Mouse (Mus musculus) frontal cortex, postnatal 25 days (tissue): ENCODE measurements at regions not wholly inside any gene's neighbourhood (a gene's known extent, or its start where the extent isn't known, plus 50 kb on each side); places are given as distances from the start of the nearest gene placed in this dataset.

Source experiments
- DNase-seq, 2 experiments: peaks; one replicate each; pipeline ENCODE4 v3.0.0; 2022; ENCODE audit warnings: low spot score in 2 of 2

DNA sequence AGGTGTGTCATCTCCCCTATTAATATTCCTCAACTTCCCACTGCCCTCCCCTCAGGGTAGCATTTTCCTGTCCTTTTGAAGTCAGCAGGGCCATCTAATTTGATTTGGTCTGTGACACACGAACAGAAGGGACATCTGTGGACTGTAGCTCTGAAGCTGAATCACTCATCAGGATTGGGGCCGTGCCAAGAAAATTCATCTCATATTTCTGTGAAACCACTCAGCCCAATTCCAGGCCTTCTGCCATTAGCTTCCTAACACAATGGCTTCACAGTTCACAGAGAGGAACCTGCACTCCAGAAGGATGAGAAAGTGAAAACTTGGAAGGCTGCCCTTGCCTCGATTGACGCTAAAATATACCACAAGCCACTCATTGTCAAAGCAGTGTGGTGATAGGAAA lies 86.1 kb downstream of the Abhd5 start:
- DNase-seq, result peak in 1 of 2 experiments; percentile 21

- no peak for DNase-seq
These were observed 95.1 kb downstream of the Abhd5 start for GRCm38 (mm10) chr9:122446387-122447105.

DNA sequence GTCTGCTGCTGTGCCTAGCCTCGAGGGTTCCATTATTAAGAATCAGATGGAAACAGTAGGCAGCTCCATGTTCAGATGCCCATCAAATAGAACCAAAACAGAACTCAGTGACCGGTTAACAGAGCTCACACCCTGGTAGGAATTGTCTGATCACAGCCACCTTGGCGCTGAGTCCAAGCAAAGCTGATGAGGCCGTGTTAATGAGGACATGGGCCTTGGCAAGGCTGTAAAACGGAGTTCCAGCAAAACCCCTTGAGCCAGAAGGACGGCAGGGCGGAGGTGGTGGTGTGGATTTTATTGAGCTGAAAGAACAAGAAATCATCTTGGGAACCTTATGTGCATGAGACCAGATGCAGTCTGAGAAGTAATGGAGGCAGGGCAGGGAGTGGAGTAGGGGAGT lies 96.2 kb downstream of the Abhd5 start:
- DNase-seq, result no peak

- no peak for DNase-seq
These were observed 96.9 kb downstream of the Abhd5 start for GRCm38 (mm10) chr9:122448342-122448741.

DNA sequence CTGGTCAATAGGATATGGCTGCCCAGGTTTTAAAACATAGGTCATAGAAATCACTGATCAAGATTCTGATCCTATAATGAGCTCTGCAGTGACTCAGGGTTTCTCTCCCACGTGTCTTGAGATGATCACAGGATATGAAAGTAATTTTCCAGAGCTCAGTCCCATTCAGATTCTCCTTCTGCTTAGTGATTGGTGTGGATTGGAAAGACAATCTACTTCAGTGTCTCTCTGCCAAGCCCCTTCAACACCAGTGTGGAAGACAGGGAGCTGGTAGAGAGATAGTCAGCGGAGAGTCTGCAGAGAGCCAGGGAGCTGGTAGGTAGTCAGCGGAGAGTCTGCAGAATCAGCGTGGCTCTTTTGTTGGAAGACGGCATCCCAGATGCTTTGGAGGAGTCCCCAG lies 99.1 kb downstream of the Abhd5 start:
- no peak for DNase-seq

DNA sequence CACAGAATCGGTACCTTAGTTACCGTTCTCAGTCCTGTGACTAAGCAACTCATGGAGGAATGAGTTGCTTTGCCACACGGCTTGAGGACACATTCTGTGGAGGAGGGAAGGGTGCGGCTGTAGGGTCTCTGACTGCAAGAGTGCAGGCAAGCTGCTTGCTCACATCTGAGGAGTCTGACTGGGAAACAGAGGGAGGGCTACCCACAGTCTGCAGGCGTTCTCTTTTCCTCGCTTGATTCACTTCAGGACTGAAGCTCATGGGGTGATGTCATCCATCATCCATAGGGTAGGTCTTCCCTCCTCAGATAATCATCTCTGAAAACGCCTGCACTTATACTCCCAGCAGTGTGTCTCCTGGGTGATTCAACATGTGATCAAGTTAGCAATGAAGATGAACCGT lies 103.9 kb downstream of the Abhd5 start:
- peak in 1 of 2 experiments; percentile 30 for DNase-seq

DNA sequence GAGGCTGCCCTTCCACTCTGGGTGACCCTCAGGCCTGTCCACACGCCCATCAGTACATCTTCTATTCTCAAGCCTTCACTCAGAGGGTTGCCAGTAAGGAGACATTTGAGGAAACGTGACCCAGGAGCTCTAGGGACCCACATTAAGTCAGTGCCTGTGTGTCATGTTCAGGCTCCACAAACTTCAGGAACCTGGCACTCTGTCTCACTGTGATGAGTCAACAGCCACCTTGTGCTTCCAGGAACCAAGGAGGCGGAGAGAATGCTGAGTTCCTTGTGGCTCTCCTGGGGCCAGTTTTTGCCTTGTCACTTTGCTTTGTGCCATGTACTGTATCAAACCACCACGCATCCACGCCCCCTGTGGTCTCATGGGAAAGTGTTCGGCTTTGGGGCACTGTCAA lies 104.4 kb downstream of the Abhd5 start:
- no peak for DNase-seq

DNA sequence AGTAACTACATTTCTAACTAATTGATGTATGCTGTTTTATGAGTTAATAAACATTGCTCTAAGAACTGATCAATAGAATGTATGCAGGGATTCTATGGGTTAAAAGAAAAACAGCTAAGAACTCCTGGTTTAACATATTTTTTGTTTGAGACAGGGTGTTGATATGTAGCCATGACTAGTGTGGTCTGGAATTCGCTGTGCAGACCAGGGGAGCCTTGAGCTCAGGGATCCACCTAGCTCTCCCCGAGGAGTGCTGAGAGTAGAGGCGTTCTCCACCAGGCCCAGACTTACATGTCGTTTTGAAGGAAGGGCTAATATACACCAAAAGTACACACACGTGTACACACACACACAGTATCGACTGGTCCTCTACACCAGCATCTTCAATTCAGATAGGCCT lies 108.1 kb downstream of the Abhd5 start:
- DNase-seq, result no peak

DNA sequence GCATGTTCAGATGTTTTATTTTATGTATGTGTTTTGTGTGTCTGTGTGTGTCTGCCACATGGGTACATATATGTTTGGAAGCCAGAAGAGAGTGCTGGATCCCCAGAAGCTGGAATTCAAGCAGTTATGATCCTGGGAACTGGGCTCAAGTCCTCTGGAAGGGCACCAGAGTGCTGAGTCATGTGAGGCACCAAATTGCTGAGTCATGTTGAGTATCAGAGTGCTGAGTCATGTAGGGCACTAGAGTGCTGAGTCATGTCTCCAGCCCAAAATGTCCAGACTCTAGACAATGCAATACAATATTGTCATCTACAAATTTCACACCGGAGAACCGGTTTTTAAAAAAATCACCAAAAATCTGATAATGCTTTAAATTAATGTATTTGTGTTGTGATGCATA lies 120.1 kb downstream of the Abhd5 start:
- DNase-seq, result no peak

GRCm38 (mm10) chr9:122476356-122476755 lies 124.9 kb downstream of the Abhd5 start:
- peak; percentile 21 to 42 for DNase-seq

GRCm38 (mm10) chr9:122487001-122487400 lies 135.6 kb downstream of the Abhd5 start:
- DNase-seq, result no peak

GRCm38 (mm10) chr9:122494691-122495090 lies 143.3 kb downstream of the Abhd5 start:
- DNase-seq, result no peak

GRCm38 (mm10) chr9:122496482-122496985 lies 145.1 kb downstream of the Abhd5 start:
- DNase-seq, result no peak

DNA sequence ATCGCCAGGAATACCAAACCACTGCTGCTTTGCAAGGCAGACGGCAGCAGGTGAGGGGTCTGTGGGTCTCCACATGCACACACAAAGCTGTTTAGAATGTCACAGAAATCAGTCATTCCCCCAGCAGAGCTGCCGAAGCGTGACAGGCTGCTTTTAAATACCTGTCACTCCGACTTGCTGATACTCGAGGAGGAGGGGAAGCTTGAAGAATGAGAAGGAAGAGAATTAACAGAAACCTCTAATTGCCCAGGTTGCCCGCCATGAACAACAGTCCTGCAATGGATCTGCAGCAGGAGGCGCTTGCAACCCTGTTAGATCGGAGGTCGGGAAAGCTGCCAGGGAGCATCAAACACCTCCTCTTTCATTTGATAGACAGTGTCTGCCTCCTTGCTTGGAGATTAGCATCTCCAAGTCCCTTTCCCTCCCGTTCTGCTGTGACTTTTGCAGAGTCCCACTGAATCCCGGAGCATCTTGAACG lies 150.5 kb downstream of the Abhd5 start:
- no peak for DNase-seq

- DNase-seq, result no peak
These were observed 170.2 kb downstream of the Abhd5 start for GRCm38 (mm10) chr9:122521569-122521968.

GRCm38 (mm10) chr9:122525621-122526055 lies 174.2 kb downstream of the Abhd5 start:
- no peak for DNase-seq

- DNase-seq, result no peak
These were observed 176.9 kb downstream of the Abhd5 start for GRCm38 (mm10) chr9:122528267-122528666.

DNA sequence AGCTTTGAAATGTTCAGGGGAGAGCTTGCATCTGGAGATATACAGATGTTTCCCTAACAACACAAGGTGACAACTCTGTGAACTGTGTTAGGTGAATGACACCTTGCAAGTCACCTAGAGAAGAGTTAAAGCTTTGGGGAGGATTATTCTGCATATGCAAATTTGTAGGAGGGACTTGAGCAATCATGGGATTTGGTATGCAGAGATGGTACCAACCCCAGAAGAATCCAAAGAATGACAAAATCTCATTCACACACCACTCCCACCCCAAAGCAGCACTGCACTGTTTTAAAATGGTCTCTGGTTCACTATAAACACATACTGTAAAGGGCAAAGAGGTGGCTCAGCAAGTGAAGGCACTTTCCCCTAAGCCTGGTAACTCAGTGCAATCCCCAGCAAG lies 178.3 kb downstream of the Abhd5 start:
- DNase-seq, result no peak

DNA sequence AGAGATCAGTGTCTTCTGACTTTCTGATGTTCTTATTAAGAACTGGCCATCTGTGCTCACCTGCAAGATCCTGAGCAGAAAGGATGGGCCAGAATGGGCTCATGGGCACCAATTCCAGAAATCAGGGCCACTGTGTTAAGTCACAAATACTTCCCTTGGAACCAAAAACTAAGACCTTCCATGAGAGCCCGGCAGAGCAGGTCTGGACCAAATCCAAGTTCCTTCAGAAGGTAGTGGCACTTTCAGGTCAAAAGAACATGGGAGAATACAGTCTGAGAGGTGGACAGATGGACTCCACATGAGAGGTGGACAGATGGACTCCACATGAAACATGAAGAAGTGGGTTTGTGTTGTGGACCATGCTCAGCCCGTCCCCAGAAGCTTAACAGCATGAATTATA lies 180.4 kb downstream of the Abhd5 start:
- no peak for DNase-seq

DNA sequence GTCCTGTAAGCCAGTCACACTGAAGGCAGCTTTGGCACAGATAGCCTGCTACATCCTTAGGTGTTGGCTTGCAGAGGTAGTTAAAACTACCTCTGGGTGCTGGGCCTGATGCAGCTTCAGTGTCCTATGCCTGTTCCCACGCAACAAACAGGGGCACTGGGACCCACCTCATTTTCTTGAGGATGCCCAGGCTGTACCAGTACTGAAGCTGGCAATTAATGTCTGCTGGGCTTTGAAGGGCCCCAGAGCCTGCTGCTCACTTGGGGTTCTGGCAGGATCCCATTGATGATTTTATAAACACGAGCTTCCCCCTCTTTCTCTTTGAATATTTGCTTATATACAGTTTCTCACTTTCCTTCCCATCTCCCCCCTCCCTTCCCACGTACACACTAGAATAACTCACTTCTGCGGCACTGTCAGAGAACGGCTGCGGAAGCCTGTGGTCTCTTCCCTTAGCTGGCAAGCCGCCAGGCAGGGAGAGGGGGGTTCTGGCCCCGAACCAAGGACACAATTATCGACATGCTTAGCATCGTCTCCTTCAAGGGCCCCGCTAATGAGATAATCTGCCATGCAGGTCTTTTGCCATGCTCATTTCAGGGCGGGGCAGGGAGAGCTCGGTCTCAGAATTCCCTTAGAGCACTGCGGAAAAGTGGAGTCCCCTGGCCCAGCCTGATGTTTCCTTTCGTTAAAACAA lies 182.9 kb downstream of the Abhd5 start:
- DNase-seq, result peak; percentile 35 to 39

DNA sequence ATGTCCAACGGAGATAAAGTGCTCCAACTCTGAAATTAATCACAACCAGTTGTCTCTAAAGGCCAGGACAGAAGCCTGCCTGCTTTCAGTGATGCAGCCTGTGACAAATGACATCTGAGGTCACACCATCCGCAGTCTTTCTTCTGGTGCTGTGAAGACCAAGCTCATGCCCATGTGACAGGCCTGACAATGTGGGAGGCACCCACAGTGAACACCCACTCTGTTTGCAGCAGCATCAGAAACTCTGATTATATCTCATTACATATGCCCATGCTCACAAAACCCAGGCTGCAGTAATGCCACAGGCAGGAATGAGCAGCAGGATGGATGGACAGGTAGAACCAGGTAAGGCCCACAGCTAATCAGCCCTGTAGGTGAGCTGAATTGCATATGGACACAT lies 183.6 kb downstream of the Abhd5 start:
- DNase-seq, result no peak

DNA sequence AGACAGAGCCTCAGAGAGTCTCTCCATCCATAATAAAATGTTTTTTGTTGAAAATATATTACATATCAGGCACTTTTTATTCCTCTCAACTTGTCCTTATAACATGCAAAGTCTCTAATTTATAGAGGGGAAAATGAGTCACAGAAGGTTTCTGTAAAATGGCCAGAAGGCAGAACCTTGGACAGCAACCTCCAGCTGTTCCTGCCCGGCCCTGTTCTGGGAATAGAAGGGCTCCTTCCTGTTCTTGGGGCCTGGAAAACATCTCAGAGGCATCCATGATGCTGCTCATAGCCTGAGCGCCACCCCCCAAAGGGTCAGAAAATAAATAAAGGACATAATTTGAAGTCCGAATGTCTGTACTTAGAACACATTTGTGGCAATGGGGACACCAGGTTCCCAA lies 188.7 kb downstream of the Abhd5 start:
- DNase-seq, result no peak

DNA sequence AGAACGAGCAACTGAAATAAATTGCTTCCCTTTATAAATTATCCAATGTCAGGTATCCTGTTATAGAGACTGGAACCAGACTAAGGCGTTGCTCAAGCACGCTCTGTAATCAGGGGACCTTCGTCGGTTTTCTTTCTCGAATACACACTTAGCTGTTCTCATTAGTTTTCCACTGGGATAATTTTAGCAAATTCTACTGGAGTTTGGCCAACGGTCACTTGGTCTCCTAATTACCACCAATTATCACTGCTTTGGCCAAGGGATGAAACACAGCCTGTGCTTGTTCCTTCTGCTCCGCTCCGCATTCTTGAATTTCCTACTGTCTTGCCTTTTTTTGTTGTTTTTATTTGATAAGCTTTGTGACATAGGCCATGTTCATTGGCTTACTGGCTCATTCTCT lies 191.1 kb upstream of the Topaz1 start:
- DNase-seq, result no peak
